Mouse (Mus musculus) hindbrain, embryonic 10.5 days (tissue): ENCODE measurements around the gene Rnf208. TPM values are rescaled to one million over a fixed set of nuclear protein-coding genes. Genes with fewer than 3 reads are reported as not detected.

Experiments used
- DNase-seq: peaks from one replicate; pipeline ENCODE4 v3.0.0-alpha.2; 2017; ENCODE audit warnings: low spot score
- H3K27ac ChIP-seq: fragments of 300-500 bp; sonication (generic); 2 replicates; pipeline ENCODE4 v1.5.1; 2016; ENCODE audit warnings: mild to moderate bottlenecking, moderate library complexity
- H3K27me3 ChIP-seq: fragments of 300-500 bp; sonication (generic); 2 replicates; pipeline ENCODE4 v1.6.1; 2016; ENCODE audit warnings: mild to moderate bottlenecking; ENCODE audit not compliant: poor library complexity, insufficient read depth, severe bottlenecking
- H3K36me3 ChIP-seq: fragments of 300-500 bp; sonication (generic); 2 replicates; pipeline ENCODE4 v1.6.1; 2016; ENCODE audit warnings: mild to moderate bottlenecking, moderate library complexity
- H3K4me1 ChIP-seq: fragments of 300-500 bp; sonication (generic); replicated peaks from 2 replicates; pipeline ENCODE4 v1.6.1; 2016; ENCODE audit warnings: mild to moderate bottlenecking
- H3K4me3 ChIP-seq: fragments of 300-500 bp; sonication (generic); 2 replicates; pipeline ENCODE4 v1.5.1; 2016; ENCODE audit warnings: mild to moderate bottlenecking, moderate library complexity
- H3K9me3 ChIP-seq: fragments of 300-500 bp; sonication (generic); 2 replicates; pipeline ENCODE4 v1.6.1; 2016; ENCODE audit warnings: mild to moderate bottlenecking, moderate library complexity
- WGBS: fragments of 180-500 bp; shearing (Covaris S2); methylation state at CpG from one replicate; pipeline ENCODE4 v1.1.7; 2016; 5-methylcytosine and 5-hydroxymethylcytosine counted together
- polyA plus RNA-seq: library from polyadenylated mRNA; unstranded; fragments of >200 nt; fragmentation: Nextera tagmentation; extraction: Ambion mirVana; gene quantifications from 2 replicates; pipeline ENCODE4 v1.2.1, GENCODE M21; 2016

The Rnf208 gene
- polyA plus RNA-seq, 1 experiment from 2014 or later = 43.5 TPM

- Histone ChIP-seq H3K27me3 (peaks cover 18% of the 10 kb centered on the region; the same call in 1 of the 2 replicates), H3K9me3 (no peaks in the 10 kb centered on the region), H3K4me3 (peak within 1 kb of the TSS; percentile 93), H3K4me1 (peaks cover 27% of the 10 kb centered on the region), H3K36me3 (peaks cover 31% of the 10 kb centered on the region), H3K27ac (peak within 1 kb of the TSS; percentile 99)
- under 1% methylated on average over 44 of the region's 44 CpGs for WGBS
- DNase-seq = peak; percentile 94
These were observed 30.9 kb upstream of the Rnf208 start, which contains the start of gene Nelfb for GRCm38 (mm10) chr2:25211121-25211670. TSS of gene Nelfb (minus strand) at chr2:25211489.

- 70% methylated on average over 23 of the region's 23 CpGs for WGBS
- no peak for DNase-seq
- peaks cover 28% of the 10 kb centered on the region for H3K4me1 ChIP-seq
- no peak overlapping the region for H3K4me3 ChIP-seq
- peaks cover 9% of the 10 kb centered on the region for H3K36me3 ChIP-seq
- no peak overlapping the region for H3K27ac ChIP-seq
- H3K27me3 ChIP-seq = peaks cover 18% of the 10 kb centered on the region; the same call in 1 of the 2 replicates
- H3K9me3 ChIP-seq = no peaks in the 10 kb centered on the region
These were observed 28.7 kb upstream of the Rnf208 start for GRCm38 (mm10) chr2:25213266-25213865.

GRCm38 (mm10) chr2:25214444-25214843 lies 27.6 kb upstream of the Rnf208 start, which contains the start of gene Stpg3:
TSS of gene Stpg3 (minus strand) at chr2:25214637.
- Histone ChIP-seq H3K9me3 (no peaks in the 10 kb centered on the region), H3K27me3 (peaks cover 18% of the 10 kb centered on the region; the same call in 1 of the 2 replicates), H3K4me1 (peaks cover 32% of the 10 kb centered on the region), H3K4me3 (no peak within 1 kb of the TSS), H3K27ac (no peak within 1 kb of the TSS), H3K36me3 (no peaks in the 10 kb centered on the region)
- 64% methylated on average over 3 of the region's 3 CpGs for WGBS
- DNase-seq = no peak

GRCm38 (mm10) chr2:25217666-25218065 lies 24.4 kb upstream of the Rnf208 start:
- H3K4me3 ChIP-seq = no peak overlapping the region
- DNase-seq = no peak
- WGBS = 73% methylated on average over 2 of the region's 2 CpGs
- no peaks in the 10 kb centered on the region for H3K9me3 ChIP-seq
- peaks cover 17% of the 10 kb centered on the region for H3K36me3 ChIP-seq
- H3K27me3 ChIP-seq = peaks cover 13% of the 10 kb centered on the region; the same call in 1 of the 2 replicates
- H3K4me1 ChIP-seq = peaks cover 16% of the 10 kb centered on the region
- H3K27ac ChIP-seq = no peak overlapping the region

- no peak within 1 kb of the TSS for H3K27ac ChIP-seq
- DNase-seq = no peak
- no peaks in the 10 kb centered on the region for H3K9me3 ChIP-seq
- peaks cover 5% of the 10 kb centered on the region; the same call in 1 of the 2 replicates for H3K27me3 ChIP-seq
- H3K36me3 ChIP-seq = peaks cover 25% of the 10 kb centered on the region
- H3K4me3 ChIP-seq = no peak within 1 kb of the TSS
- peaks cover 22% of the 10 kb centered on the region for H3K4me1 ChIP-seq
These were observed 23.6 kb upstream of the Rnf208 start, which contains the start of gene Fam166a for GRCm38 (mm10) chr2:25218445-25218844. TSS of gene Fam166a (plus strand) at chr2:25218745.

GRCm38 (mm10) chr2:25221331-25221772 lies 20.7 kb upstream of the Rnf208 start:
- Histone ChIP-seq H3K4me1 (peaks cover 33% of the 10 kb centered on the region), H3K4me3 (no peak overlapping the region; the same call in 1 of the 2 replicates), H3K27me3 (no peaks in the 10 kb centered on the region), H3K27ac (no peak overlapping the region), H3K9me3 (no peaks in the 10 kb centered on the region), H3K36me3 (peaks cover 27% of the 10 kb centered on the region)
- DNase-seq = no peak
- WGBS = 73% methylated on average over 5 of the region's 5 CpGs

GRCm38 (mm10) chr2:25223681-25224491 lies 18.2 kb upstream of the Rnf208 start:
- no peak for DNase-seq
- Histone ChIP-seq H3K36me3 (peaks cover 27% of the 10 kb centered on the region), H3K9me3 (no peaks in the 10 kb centered on the region), H3K4me1 (peaks cover 45% of the 10 kb centered on the region), H3K27me3 (no peaks in the 10 kb centered on the region), H3K4me3 (peak overlapping the region; percentile 90), H3K27ac (peak overlapping the region; percentile 97)
- WGBS = 2% methylated on average over 53 of the region's 53 CpGs

- H3K27ac ChIP-seq = peak within 1 kb of the TSS; percentile 97
- H3K4me3 ChIP-seq = peak within 1 kb of the TSS; percentile 90
- H3K9me3 ChIP-seq = no peaks in the 10 kb centered on the region
- under 1% methylated on average over 17 of the region's 17 CpGs for WGBS
- DNase-seq = no peak
- H3K4me1 ChIP-seq = peaks cover 46% of the 10 kb centered on the region
- peaks cover 27% of the 10 kb centered on the region for H3K36me3 ChIP-seq
- no peaks in the 10 kb centered on the region for H3K27me3 ChIP-seq
These were observed 17.6 kb upstream of the Rnf208 start, which contains the start of gene Tubb4b for GRCm38 (mm10) chr2:25224492-25224765. TSS of gene Tubb4b (minus strand) at chr2:25224702.

- Histone ChIP-seq H3K4me3 (peak overlapping the region; percentile 90), H3K9me3 (no peaks in the 10 kb centered on the region), H3K4me1 (peaks cover 46% of the 10 kb centered on the region), H3K27ac (peak overlapping the region; percentile 97), H3K36me3 (peaks cover 27% of the 10 kb centered on the region), H3K27me3 (no peaks in the 10 kb centered on the region)
- DNase-seq = peak; percentile 99
- WGBS = 3% methylated on average over 41 of the region's 41 CpGs
These were observed 17.0 kb upstream of the Rnf208 start for GRCm38 (mm10) chr2:25224766-25225752.

- DNase-seq = no peak
- Histone ChIP-seq H3K36me3 (peaks cover 27% of the 10 kb centered on the region), H3K27ac (peak overlapping the region; percentile 97), H3K4me3 (peak overlapping the region; percentile 90), H3K27me3 (peaks cover 4% of the 10 kb centered on the region; the same call in 1 of the 2 replicates), H3K9me3 (no peaks in the 10 kb centered on the region), H3K4me1 (peaks cover 46% of the 10 kb centered on the region)
- 77% methylated on average over 8 of the region's 8 CpGs for WGBS
These were observed 16.2 kb upstream of the Rnf208 start for GRCm38 (mm10) chr2:25225811-25226379.

- peaks cover 13% of the 10 kb centered on the region; the same call in 1 of the 2 replicates for H3K27me3 ChIP-seq
- DNase-seq = no peak
These were observed 15.2 kb upstream of the Rnf208 start for GRCm38 (mm10) chr2:25226864-25227263.

More at GRCm38 (mm10) chr2:25226864-25227263, 15.2 kb upstream of the Rnf208 start:
- H3K36me3 ChIP-seq = peaks cover 18% of the 10 kb centered on the region
- peaks cover 47% of the 10 kb centered on the region for H3K4me1 ChIP-seq
- 83% methylated on average over 5 of the region's 5 CpGs for WGBS
- no peaks in the 10 kb centered on the region for H3K9me3 ChIP-seq
- H3K4me3 ChIP-seq = no peak overlapping the region
- peak overlapping the region; percentile 64 for H3K27ac ChIP-seq
